Mouse (Mus musculus) retina, adult 2 months (tissue): Measurements from ENCODE around the gene Lrfn1.
"Not testable (repeated sequence)": the region's sequence is repeated elsewhere in the genome, so short reads cannot be mapped to it uniquely, and the experiment has no call there.

Experiments
- DNase-seq: peaks from one replicate; pipeline ENCODE4 v3.0.0-alpha.2; 2012; ENCODE audit warnings: low read depth, low spot score

Lrfn1 gene

GRCm38 (mm10) chr7:28447101-28447830, 4.5 kb upstream of the Lrfn1 start:
- no peak for DNase-seq

GRCm38 (mm10) chr7:28447865-28448820, 3.6 kb upstream of the Lrfn1 start:
- DNase-seq = no peak

GRCm38 (mm10) chr7:28452361-28453005, 703 bp downstream of the Lrfn1 start:
- DNase-seq = no peak

- no peak for DNase-seq
Observed at GRCm38 (mm10) chr7:28460361-28460760, 8.6 kb downstream of the Lrfn1 start.

- no peak for DNase-seq
Observed at GRCm38 (mm10) chr7:28462769-28463168, 11.0 kb downstream of the Lrfn1 start.

- DNase-seq = peak; percentile 26
Observed at GRCm38 (mm10) chr7:28464416-28465212, 12.8 kb downstream of the Lrfn1 start.

GRCm38 (mm10) chr7:28466721-28467212, 15.0 kb downstream of the Lrfn1 start:
- DNase-seq = no peak

DNA sequence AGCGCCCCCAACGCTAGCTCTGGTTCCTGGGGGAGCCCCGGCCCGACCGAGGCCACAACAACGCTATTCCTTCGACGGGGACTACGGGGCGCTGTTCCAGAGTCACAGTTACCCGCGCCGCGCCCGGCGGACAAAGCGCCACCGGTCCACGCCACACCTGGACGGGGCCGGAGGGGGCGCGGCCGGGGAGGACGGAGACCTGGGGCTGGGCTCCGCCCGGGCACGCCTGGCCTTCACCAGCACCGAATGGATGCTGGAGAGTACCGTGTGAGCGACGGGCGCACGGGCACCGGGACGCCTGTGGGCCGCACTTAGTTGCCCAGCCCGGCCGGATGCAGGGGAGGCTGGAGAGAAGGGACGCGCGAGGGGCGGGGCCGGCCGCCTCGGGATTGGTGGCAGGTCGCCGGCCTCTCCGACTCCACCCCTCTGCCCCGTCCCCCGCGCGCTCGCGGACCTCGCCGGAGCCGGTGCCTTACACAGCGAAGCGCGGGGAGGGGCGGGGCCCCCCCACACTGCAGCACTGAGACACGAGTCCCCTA, 15.5 kb downstream of the Lrfn1 start:
- no peak for DNase-seq

DNA sequence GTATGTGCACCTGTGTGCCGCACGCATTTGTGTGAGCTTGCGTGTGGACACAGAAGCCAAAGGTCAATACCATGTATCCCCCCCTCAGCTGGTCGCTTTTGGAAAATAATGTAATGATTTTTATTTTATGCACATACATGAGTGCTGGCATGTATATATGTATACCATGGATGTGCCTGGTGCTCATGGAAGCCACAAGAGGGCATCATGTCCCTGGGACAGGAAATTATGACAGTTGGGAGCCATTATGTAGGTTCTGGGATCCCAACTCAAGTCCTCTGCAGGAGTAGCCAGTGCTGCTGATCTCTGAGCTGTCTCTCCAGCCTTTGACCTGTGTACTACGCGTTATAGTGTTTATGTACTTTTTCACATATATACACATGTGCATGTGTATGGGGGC, 24.4 kb downstream of the Lrfn1 start:
- no peak for DNase-seq

GRCm38 (mm10) chr7:28477363-28477762, 25.6 kb downstream of the Lrfn1 start:
- DNase-seq = no peak

- no peak for DNase-seq
Observed at GRCm38 (mm10) chr7:28478854-28479253, 27.1 kb downstream of the Lrfn1 start.

- DNase-seq = no peak
Observed at GRCm38 (mm10) chr7:28482854-28483253, 31.1 kb downstream of the Lrfn1 start.

DNA sequence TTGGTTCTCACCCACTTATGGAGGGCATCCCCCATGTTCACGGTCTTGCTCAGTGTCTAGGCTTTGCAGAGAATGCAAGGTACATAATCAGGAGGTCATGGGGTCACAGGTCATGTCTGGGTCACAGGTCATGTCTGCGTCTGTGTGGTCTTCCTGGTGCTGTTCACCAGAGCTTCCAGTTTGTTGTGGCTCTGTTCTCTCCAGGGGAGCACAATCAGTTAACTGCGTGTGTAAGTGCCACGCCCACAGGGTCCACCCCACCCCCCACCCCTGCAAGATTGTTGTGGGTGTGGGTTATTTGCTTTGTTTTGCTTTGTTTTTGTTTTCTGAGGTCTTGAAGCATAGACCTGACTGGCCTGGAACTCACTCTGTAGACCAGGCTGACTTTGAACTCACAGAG, 32.4 kb downstream of the Lrfn1 start:
- DNase-seq = no peak

GRCm38 (mm10) chr7:28488030-28488491, 36.3 kb downstream of the Lrfn1 start:
- DNase-seq = no peak

- peak; percentile 54 for DNase-seq
Observed at GRCm38 (mm10) chr7:28490410-28490809, 38.6 kb downstream of the Lrfn1 start.

- DNase-seq = no peak
Observed at GRCm38 (mm10) chr7:28490903-28491302, 39.1 kb downstream of the Lrfn1 start.

DNA sequence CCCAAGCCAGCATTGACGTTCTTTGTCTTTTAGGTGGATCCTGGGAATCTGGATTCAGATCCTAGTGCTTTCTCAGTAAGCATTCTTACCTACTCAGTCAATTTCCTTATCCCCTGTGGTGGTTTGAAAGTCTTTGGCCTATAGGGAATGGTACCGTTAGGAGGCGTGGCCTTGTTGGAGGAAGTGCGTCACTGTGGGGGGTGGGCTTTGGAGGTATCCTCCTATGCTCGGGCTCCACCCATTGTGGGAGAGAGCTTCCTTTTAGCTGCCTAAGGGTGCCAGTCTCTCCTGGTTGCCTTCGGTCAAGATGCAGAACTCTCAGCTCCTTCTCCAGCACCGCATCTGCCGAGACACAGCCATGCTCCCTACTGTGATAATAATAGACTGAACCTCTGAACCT, 40.5 kb downstream of the Lrfn1 start:
- no peak for DNase-seq

DNA sequence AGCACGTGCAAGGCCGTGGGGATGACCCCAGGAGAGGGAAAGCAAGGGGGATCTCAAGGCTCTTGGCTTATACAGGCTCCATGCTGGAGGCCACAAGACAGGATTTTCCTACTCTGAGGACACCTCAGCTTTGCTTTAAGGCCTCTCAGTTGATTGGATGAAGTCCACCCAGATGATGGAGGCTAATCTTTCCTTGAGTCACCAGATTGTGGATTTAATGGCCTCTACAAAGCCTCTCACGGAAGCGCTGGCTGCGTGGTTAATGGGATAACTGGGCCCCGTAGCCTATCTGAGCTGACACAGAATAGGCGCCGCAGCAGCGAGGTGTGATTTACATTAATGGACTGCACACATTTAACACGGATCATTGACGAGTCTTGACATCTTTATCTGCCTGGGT, 43.6 kb downstream of the Lrfn1 start:
- DNase-seq = peak; percentile 50

DNA sequence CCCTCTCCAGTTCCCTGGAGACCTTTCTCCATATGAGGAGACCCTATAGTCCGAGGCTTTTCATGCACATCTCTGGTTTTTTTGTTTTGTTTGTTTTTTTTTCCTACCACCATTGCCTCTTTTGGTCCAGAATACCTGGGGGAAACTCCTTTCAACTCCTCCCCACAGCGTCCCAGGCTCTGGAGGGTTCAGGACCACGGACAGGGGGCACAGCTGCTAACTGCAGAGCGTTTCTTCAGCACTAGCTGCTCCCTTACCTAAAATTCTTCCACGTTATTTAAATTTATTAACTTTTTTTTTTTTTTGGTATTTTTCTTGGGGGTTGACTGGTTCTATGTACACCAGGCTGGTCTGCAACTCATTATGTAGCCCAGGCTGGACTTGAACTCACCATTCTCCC, 53.8 kb downstream of the Lrfn1 start:
- no peak for DNase-seq

- not testable (repeated sequence) for DNase-seq
Observed at GRCm38 (mm10) chr7:28509121-28509520, 57.3 kb downstream of the Lrfn1 start.
